Mouse (Mus musculus): ENCODE results near the gene Crb1. TPM values are rescaled to one million over a fixed set of nuclear protein-coding genes. Genes with fewer than 3 reads are reported as not detected.

The Crb1 gene
- total RNA-seq, 2 experiments from 2014 or later: 0.45 to 0.58 TPM

Other genes with a start within 250 kb of the Crb1 start
- gene Zbtb41, start 45.2 kb upstream of the Crb1 start, total RNA-seq (2021): 10 to 100 TPM; 30.2 to 30.6 TPM
- gene Aspm, start 77.7 kb upstream of the Crb1 start, total RNA-seq (2021): 1 to 10 TPM; 1.6 to 1.7 TPM
- not detected for gene F13b, start 124.6 kb upstream of the Crb1 start, total RNA-seq (2021)
- not detected for gene Cfhr1, start 183.2 kb upstream of the Crb1 start, total RNA-seq (2021)

Data from layer of hippocampus, postnatal 14 days (tissue).